Mouse (Mus musculus): Measurements from ENCODE around the gene Atl1.

The Atl1 gene

DNA sequence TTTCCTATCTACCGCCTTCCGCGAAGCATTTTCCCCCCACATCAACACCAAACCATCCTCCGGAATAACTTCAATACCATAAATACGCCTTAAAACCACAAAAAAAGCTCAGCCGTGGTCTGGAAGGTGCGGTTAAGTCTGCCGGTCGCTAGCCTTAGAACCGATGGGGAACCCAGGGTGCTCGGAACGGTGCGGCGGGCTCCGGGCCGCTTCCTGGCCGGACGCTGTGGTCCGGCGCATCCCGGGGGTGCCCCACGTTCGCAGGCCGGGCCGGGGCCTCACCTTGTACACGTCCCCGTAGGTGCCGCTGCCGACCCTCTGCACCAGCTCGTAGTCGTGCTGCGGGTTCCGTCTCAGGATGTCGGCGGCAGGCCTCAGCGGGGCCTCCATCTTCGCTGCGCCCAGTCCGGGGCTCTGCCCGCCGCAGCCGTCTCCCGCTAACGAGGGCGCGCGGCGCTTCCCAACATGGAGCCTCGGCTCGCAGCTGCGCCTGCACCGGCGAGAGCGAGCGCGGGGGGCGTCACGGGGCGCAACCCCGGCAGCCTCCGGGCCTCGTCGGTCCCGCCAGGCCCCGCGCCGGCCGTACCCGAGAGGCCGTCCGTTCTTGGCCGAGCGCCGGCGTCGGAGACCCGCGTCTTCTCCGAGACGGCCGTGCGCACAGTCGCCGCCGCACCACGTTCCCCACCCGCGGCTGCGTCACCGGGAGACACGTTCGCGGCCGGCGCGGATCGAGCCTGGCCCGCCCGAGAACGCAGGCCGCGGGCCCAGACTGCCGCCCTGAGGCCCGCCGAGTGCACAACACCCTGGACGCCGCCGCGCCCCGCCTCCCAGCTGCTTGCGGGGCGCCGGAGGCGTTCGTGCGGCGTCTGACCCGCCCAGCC, at the start of gene Atl1, which contains the start of gene Map4k5:
Atl1 (plus strand) TSS at position 244 of the 881 bp plus-strand sequence.
Map4k5 (minus strand) TSS at position 830 of the 881 bp plus-strand sequence.
- peak; percentile 93 for ATAC-seq (ENCODE audit: insufficient number of reproducible peaks, low FRiP score, low TSS enrichment)

DNA sequence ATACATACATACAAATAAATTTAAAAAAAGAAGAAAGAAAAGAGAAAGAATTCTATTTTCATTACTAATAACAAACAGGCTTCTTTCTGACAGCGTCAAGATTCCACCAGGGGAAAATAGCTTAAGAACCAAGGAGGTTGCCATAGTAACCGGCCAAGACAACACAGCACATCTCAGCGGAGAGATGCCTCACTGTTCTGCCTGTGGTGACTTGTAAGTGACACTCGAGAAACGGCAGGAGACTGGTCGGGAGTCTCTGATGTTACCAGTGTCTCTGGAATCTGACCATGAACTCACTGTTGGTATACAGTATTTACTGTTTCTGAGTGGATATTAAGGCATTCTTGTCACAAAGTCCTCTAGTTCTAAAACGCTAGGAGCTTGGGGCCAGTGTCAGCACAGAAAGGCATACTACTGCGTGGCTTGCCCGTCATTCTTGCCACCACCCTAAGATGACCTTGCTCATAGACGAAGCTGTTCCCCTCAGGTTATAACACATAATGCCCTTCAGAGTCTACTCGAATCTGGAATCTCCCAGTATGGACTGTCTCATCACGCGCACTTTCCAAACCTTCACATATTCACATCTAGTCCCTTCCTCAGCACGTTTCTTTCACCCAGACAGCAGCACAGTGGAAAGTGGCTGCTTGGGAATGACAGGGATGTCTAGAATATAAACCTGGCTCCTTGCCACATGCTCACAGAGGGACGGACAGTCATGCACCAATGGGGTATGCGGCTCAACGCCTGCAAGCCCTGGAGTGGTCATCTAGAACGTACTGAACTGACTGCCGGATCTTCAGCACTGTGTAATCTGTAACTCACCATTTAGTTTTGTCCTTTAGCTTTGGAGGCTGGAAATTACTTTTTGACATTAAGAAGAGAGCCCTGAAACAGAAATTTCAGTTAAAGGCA, 48.6 kb upstream of the Atl1 start:
- ATAC-seq (ENCODE audit: insufficient number of reproducible peaks, low FRiP score, low TSS enrichment) = no peak

DNA sequence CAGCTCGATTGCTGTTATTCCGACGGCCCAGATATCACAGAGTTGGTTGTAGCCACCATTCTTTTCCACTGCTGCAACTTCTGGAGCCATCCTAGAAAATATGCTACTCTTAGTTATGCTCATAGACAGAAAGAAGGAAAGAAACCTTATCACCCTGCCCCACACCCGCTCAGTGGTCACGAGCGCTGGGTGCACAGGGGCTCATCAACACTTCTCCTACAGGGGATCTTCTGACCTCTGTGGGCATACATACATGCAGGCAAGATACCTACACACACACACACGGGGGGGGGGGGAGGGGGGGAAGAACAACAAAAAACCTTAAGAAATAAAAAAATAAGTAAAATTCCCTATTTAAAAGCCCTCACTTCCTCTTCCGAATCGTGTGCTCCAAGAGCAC, 46.7 kb upstream of the Atl1 start:
- no peak for ATAC-seq (ENCODE audit: insufficient number of reproducible peaks, low FRiP score, low TSS enrichment)

DNA sequence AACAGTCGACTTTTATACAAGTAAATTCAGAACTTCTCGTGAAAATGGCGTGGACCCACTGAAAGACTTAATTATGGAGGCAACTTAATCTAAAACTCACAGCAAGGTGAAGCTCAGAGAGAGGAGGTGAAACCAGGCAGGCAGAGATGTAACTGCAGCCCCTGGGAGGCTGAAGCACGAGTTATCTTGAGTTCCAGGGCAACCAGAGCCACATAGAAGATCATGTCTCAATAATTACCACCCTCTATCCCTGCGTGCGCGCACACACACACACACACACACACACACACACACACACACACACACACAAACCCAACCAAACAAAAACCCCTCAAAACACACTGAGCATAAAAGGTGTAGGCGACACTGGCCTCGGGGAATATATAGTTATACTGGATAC, 45.9 kb upstream of the Atl1 start:
- ATAC-seq (ENCODE audit: insufficient number of reproducible peaks, low FRiP score, low TSS enrichment) = no peak

DNA sequence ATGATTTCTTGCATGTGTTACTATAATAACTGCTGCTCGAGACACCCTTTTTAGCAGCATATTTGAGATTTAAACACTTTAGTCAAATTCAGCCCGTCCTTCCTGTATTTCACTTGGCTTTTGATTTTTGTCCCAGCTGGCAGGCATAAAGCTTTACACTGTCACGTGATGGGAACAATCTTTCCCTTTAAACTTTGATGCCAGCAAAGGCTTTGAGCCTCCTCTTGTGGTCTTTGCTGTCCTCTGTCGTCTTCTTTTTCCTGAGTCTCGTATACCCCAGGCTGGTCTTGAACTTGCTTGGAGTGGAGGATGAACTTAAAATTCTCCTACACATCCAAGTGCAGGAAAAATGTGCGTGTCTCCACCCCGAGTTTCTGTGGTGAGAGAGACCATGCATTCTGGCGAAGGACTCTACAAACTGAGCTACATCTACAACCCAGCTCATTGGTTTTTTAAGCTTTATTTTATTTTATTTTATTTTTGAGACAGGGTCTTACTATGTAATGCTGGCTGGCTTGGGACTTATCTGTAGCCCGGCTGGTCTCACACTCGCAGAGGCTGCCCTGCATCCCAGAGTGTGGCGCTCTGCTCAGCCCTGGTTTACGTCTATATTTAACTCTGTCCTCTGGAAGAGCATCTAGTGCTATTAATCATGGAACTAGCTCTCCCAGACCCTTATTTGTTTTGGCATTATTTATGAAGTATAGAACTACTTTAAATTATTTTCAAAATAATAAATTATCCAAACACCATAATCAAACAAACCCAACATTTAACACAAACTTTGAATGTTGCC, 44.1 kb upstream of the Atl1 start:
- no peak for ATAC-seq (ENCODE audit: insufficient number of reproducible peaks, low FRiP score, low TSS enrichment)

DNA sequence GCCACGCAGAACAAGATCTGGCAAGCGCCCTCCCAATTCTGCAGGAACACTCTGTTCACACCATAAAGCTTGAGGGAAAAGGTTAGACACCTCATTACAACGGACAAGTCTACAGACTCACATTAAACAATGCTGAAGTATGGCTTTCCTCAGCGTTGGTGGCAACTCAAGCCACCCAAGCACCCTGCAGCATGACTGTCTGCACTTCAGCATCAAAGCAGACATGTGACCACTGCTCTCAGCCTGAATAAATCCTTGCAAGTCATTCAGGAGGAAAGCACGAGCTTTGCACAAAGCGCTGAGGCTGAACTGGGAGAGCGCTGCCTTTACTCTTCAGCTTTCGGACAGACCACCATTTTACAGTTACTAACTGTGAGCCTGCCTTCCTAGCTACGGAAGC, 40.1 kb upstream of the Atl1 start:
- no peak for ATAC-seq (ENCODE audit: insufficient number of reproducible peaks, low FRiP score, low TSS enrichment)

DNA sequence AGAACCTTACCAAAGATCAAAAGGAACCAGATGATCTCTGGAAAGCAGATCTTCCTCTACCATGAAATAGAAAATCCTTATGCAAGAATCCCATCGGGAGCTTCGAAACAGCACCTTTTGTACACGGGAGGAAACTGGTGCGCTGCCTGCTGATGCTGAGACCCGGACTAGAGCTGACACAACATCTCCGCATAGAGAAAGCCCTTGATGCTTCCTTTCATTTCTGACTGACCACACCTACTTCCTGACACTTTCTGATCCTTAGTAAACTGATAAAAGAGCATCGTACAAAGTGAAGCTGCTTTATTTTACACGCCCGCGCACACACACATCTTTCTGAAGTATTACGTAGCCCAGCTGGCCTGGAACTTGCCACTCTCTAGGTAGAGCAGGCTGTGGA, 39.0 kb upstream of the Atl1 start:
- ATAC-seq (ENCODE audit: insufficient number of reproducible peaks, low FRiP score, low TSS enrichment) = no peak

DNA sequence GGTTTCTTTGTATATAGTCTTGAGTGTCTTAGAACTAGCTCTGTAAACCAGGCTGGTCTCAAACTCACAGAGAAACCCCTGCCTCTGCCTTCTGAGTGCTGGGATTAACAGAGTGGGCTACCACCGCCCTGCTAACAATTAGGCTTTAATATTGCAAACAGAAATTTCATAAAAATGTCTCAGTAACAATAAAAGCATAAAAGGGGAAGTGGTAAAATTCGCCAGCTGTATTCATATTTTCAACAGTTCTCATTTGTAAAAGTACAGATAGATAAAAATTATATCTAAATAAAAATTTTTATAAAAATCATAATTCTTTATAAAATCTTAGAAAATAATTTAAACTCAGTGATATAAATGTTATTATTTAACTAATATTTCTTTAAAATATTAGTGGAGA, 38.5 kb upstream of the Atl1 start:
- no peak for ATAC-seq (ENCODE audit: insufficient number of reproducible peaks, low FRiP score, low TSS enrichment)

DNA sequence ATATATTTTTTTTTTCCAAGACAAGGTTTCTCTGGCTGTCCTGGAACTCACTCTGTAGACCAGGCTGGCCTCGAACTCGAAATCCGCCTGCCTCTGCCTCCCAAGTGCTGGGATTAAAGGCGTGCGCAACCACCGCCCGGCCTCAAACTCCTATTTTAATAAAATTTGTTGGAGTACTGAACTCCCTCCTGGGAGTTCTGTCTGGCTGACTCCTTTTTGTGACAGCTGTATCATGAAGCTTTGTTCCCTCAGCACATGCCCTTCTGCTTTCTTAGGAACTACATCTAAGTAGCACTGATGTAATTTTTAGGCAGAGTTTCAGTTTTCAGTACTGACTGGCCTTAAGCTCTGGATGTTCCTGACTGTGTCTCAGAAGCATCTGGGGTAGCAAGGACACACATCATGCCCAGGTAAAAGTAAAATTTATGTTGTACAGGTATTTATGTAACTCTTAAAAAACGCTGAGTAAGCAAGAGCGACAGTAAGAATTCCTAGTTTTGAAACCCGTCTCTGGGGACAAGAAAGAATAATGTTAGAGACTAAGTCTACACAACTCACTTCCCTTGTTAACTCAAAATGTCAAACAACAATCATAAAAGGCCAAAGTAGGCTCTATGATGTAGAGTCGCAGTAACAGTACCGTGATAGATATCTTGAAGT, 36.6 kb upstream of the Atl1 start:
- no peak for ATAC-seq (ENCODE audit: insufficient number of reproducible peaks, low FRiP score, low TSS enrichment)

DNA sequence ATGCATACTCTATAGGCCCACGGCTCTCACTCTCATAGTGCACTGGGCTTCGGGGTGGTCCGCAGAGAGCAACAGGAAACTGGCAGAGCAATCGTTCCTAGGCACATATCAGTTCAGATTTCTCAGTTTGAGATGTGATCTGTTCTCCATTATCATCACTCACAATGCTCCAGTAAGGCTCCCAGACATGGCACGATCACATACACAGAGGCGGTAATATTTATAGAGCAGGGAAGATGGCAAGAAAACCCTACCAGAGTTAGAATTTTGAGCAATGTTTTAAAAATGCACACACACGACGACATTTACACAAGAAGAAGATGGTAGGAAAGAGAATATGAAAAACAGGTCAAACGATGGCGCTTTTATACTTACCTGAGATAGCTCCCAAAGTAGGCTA, 36.0 kb upstream of the Atl1 start:
- ATAC-seq (ENCODE audit: insufficient number of reproducible peaks, low FRiP score, low TSS enrichment) = no peak

DNA sequence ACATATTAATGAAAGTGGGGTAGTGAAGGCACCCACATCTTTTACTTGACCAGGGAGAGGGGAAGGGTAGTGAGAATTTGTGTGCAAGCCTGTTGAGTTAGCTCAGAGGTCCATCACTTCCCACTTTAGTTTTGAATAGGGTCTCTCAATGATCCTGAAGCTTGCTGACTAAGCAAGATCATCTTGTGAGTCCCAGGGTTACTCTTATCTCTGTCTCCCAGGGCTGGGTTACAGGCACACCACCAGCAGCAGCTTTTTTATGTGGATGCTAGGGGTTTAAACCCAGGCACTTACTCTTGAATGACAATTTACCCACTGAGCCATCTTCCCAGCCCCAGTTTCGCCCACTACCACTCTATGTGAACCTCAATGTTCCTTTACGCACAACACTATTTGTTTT, 34.8 kb upstream of the Atl1 start:
- no peak for ATAC-seq (ENCODE audit: insufficient number of reproducible peaks, low FRiP score, low TSS enrichment)

DNA sequence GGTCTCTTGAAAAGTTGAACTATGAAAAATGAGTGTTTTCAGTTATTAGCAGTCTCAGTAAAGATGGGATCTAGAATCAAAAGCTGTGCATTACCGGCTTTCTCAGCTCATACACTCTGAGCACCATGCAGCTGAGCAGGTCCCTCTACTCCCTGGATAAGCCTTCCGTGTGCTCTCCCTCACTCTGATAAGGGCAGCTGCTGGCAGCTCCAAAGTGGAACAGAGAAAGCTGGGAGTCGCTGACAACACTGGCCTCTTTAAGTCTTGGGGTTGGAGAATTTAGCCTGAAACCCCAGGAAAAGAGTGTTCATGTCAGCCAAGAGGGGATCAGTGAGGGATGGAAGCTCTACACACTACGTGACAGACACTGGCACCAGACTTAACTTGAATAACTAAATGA, 33.6 kb upstream of the Atl1 start:
- ATAC-seq (ENCODE audit: insufficient number of reproducible peaks, low FRiP score, low TSS enrichment) = no peak

DNA sequence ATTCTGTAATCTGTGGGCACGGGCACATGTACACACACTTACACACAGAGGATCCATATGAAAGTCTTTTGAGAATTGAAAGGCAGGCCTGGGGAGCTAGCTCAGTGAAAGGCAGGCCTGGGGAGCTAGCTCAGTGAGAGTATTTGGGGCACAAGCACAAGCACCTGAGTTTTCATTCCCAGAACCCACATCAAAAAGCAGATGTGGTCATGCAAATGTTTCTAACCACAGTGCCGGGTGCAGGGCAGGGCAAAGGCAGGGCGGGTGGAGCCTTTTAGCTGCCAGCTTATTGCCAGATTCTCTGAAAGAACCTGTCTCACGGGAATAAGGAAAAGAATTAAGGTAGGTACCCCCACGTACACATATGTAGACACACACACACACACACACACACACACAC, 28.9 kb upstream of the Atl1 start:
- no peak for ATAC-seq (ENCODE audit: insufficient number of reproducible peaks, low FRiP score, low TSS enrichment)

DNA sequence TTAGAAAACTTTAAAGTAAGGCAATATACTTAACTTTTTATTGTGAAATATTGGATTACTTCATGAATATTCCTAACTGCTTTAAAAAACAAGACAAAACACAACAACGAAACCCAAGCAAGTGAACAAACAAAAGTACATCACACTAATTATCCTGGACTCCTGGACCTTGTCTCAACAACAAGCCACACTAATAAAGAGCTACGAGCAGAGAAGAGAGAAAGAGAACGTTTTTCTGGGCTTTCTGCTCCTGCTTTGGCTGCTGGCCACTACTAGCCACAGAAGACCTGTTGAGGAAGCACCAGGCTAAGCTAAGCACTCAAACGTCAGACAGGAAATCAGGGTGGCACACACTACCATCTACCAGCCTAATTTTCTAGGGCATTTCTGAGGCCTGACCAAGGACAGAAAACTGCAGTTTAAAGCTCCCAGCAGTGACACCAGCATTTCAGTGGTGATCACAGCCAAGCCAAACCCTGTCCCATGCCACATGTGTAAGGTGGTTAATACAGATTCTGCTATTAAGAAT, 28.2 kb upstream of the Atl1 start:
- no peak for ATAC-seq (ENCODE audit: insufficient number of reproducible peaks, low FRiP score, low TSS enrichment)

DNA sequence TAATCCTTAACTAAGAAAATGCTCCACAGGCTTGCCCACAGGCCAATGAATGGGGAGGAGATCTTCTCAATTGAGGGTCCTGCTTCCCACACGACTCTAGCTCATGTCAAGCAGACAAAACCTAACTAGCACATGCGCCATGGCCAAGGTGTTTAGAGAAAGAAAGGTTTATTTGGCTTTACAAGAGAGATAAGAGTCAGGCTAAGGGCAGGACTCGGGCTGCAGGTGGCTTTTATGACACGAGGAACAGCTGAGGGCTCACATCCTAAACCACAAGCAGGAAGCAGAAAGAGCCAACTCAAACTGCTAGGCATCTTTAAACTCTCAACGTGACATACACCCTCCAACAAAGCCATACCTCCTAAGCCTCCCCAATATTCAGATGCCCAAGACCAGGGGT, 25.1 kb upstream of the Atl1 start:
- ATAC-seq (ENCODE audit: insufficient number of reproducible peaks, low FRiP score, low TSS enrichment) = no peak

DNA sequence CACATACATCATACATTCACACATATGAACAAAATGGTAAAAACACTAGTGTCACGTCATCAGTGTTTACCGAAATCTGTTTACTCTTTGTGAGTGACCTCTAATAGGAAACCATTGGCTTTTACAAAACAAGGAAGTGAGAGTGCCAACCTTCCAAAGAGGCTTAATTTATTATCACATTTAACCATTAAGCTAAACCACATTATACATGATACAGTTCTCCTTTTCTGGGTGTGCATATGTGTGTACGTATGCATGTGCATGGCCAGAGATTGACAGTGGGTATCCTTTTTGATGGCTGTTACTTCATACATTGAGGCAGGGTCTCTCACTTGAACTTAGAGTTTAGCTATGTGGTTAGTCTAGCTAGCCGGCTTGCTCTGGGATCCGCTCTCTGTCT, 20.8 kb upstream of the Atl1 start:
- ATAC-seq (ENCODE audit: insufficient number of reproducible peaks, low FRiP score, low TSS enrichment) = no peak

DNA sequence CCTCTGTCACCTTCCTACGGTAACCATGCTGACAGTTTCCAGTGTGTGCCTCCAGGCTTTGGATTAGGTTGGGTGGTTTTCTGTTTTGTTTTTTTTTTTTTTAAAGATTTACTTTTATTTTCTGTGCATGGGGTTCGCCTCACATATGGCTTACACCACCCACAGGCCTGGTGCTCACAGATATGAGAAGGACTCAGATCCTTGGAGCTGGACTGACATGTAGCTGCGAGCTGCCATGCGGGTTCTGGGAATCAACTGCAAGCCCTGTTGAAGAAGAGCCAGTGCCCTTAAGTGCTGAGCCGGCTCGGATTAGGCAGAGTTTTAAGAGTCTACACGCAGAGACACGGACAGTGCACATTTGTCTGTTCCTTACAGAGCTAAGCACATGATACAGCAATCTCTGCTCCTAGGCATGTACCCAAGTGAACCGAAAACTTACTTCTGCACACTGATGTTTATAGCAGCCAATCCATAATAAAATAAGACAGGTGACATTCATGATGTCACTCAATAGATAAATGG, 14.5 kb upstream of the Atl1 start:
- ATAC-seq (ENCODE audit: insufficient number of reproducible peaks, low FRiP score, low TSS enrichment) = no peak

DNA sequence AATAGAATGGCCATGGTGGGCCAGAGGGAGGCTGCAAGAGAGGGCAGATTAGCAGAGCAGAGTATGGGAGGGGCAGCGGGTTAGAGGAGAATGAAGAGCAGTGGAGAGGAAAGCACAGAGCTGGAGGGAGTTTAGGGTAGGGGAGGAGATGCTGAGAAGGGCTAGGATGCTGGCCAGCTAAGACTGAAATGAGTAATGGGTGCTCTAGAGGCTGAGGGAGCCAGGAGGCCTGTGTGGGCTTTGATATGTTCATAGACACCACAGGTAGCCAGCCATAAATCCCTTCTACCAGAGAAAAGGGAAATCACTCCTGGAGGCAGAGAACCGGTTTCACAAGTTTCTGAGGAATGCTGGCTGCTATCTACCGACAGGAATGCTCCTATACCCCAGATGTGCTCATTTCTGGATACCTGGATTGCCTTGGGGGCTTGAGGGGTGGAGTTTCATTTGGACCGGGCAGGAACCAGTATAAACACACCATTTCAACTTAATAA, 13.2 kb upstream of the Atl1 start:
- ATAC-seq (ENCODE audit: insufficient number of reproducible peaks, low FRiP score, low TSS enrichment) = no peak

DNA sequence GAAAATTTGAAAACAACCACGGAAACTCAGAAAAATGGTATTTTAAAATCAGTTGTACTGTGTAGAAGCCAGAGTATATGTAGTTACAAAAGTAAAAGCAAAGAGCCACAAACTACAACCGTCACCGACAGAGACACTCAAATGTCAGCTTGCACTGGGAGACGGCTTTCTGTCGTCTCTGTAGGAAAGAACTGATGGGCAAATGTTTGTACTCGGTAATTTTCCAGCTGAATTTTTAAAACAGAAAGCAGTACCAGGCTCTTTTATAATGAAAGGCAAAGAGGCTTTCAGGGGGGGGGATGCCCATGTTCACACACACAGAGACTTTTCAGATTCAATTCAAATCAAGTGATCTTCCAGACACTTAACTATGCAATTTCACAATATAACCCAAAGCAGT, 12.7 kb upstream of the Atl1 start:
- no peak for ATAC-seq (ENCODE audit: insufficient number of reproducible peaks, low FRiP score, low TSS enrichment)

Data from cerebellum, adult (tissue).